Mouse (Mus musculus) adrenal gland, adult 8-10 months (tissue): ENCODE measurements around the gene Rex1bd. TPM values are rescaled to one million over a fixed set of nuclear protein-coding genes. Genes with fewer than 3 reads are reported as not detected.

ENCODE experiments used
- DNase-seq: peaks from one replicate; pipeline ENCODE4 v3.0.0; 2022
- total RNA-seq, 4 experiments: library from RNA; stranded (reverse); gene quantifications; 2 replicates each; pipeline ENCODE4 v1.2.4; 2022

Rex1bd gene
- total RNA-seq, 4 experiments from 2014 or later: 126 to 165 (median 148) TPM

- DNase-seq: no peak
These were observed 4.6 kb downstream of the Rex1bd start for GRCm38 (mm10) chr8:70501820-70502529.

DNA sequence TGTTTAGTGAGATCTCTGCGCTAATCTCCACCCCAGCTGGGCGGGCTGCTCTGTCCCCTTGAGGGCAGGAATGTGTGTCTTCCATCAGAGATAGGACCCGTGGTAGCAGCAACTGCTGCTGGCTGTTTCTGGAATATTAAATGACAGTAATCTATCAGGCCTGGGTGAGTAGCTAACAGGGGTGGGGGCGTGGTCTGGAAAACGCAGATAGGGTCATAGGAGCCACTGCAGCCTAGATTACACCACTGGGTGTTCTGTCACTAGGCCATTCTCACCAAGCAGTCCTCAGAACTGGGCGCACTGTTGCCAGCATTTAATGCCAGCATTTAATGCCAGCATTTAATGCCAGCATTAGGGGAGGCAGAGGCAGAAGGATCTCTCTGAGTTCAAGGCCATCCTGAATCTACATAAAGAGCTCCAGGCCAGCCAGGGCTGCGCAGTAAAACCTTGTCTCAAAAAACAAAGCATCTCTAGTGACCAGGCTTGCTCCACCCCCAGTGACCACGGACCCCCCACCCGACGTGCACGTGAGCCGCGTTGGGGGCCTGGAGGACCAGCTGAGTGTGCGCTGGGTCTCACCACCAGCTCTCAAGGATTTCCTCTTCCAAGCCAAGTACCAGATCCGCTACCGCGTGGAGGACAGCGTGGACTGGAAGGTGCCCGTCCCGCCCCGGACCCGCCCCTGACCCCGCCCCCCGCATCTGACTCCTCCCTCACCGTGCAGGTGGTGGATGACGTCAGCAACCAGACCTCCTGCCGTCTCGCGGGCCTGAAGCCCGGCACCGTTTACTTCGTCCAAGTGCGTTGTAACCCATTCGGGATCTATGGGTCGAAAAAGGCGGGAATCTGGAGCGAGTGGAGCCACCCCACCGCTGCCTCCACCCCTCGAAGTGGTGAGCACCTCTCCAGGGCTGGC, 5.9 kb downstream of the Rex1bd start:
- DNase-seq: no peak

GRCm38 (mm10) chr8:70495771-70496062, 10.8 kb downstream of the Rex1bd start:
- no peak for DNase-seq

GRCm38 (mm10) chr8:70495001-70495770, 11.4 kb downstream of the Rex1bd start:
- no peak for DNase-seq

DNA sequence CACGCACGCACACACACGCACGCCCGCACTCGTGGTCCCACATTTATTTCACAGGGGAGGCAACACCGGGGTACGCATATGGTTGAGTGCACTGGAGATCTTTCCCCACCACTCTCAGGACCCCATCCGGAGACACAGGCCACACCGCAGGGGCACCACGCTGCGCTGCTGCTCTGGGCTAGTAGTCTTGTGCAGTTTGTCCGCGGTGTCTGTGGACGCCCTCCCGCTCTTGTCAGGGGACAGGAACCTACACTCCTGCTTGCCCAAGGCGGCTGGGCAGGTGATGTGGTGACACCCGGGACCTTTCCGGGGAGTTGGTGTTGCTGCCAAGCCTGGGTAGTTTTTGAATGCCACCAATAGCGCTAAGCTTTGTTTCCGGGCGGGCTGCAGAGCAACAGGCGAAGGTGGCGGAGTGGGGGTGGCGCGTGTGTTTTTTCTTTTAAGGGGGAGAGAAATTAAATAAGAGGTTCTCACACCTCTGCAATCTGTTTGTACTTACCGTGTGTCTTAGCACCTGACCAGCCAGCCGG, 12.1 kb downstream of the Rex1bd start:
- DNase-seq: no peak

GRCm38 (mm10) chr8:70493692-70494415, 12.7 kb downstream of the Rex1bd start:
- DNase-seq: no peak

DNA sequence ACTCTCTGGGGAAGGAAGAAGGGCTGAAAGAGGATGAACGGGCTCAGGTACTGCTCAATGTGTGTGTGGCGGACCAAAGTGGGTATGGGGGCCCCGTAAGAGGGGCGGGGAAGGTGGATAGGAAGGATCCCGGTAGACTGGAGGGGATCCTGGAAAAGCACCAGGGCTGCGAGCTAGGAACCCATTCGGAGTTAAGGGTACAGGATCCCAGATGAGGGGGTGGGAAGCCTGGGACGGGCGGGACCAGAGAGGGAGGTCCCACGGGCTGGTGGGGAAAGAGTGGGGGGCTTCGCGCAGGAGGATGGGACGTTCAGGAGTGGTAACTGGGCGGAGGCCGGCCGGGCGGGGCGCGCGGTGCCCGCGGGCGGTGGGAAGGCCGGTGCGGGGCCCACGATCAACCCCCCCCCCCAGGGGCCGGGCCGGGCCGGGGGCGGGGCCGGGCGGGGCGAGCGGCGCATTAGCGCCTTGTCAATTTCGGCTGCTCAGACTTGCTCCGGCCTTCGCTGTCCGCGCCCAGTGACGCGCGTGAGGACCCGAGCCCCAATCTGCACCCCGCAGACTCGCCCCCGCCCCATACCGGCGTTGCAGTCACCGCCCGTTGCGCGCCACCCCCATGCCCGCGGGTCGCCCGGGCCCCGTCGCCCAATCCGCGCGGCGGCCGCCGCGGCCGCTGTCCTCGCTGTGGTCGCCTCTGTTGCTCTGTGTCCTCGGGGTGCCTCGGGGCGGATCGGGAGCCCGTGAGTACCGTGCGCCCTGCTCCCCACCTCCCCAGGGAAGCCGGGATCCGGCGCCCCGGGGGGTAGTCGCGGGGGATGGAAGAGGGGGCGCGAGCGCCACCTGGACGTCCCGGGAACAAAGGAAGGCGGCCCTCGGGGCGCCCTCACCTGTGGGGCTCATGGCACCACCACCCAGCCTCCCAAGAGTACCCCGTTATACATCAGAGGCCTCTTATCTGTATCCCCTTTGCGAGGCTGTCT, 13.6 kb downstream of the Rex1bd start, which contains the start of gene Crlf1:
Crlf1 (plus strand) TSS at position 495 of the 977 bp plus-strand sequence.
- DNase-seq: no peak

DNA sequence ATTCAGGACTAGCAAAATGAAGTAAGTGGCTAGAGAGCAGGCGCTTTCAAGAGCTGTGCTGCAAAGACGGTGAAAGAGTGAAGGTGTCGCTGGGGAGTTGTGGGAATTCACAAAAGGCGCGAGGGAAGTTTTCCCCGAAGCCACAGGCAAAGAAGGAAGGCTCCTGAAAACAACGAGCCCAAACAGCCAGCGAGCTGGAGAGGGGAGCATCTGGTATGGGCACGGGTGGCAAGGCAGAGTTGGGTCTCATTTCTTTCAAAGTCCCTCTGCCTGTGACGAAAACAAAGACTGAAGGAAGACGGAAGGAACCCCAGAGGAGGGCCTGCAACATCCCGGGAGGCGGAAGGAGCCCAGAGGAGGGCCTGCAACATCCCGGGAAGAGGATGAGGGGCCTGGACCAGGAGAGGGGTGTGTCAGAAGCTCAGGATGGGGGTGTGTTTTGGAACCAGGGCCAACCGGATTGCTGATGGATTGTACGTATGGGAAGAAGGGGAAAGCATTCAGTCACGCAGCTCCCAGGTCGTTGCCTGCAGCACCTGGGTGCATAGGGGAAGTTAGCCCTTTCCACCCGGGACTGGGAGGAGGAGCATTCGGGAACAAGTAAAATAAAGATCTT, 15.6 kb downstream of the Rex1bd start:
- DNase-seq: no peak

DNA sequence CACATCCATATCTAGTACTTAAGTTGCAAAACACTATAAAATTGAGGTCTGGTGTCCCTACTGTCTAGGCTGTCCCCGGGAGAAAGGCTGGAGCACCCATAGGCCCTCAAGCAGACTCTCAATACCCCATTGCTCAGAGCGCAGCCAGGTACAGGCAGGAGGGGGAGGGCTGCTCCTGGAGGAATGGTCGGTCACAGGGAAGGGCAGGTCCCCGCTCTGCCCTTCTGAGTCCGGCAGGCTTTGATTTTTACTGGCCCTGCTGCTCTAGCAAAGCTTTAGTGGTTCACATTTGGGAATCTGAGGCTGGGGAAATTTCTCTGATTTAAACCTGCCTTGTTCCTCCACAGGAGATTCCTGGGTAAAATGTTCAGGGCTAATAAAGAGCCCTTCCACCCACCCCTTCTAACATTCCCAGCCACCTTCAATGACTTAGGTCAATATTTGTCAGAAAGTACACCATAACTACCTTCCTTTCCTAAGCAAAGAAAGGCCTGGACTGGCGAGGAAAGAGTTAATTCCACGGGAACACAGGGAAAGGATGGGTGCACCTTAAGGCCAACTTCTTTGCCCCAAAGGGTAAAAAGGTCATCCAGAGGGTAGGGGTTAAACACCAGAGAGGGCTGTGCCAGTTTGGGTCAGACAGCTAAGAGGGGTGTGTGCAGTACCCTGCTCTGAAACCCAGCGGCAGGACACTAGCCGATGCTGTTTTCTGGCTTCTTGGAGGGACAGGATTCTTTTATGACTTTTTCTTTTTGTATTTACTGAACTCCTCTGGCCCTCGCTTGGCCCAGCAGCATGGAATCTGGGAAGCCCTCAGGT, 16.3 kb downstream of the Rex1bd start:
- no peak for DNase-seq

DNA sequence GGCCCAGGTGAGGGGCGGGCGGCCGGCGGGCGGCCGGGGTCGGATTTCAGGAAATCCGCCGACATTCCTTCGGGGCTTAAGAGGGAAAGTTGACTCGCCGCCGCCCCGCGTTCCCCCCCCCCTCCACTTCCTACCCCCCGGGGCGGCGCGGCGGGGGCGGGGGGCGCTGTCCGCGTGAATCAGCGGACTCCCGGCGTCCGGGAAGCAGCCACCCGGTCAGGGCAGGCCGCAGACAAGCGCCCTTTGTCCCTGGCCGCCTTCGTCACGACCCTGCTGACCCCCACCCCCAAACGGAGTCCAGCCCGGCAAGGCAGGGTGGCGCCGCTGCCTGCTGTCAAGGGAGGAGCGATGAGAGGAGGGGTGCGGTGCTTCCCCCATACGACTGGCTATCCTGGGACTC, 17.0 kb downstream of the Rex1bd start:
- DNase-seq: no peak

GRCm38 (mm10) chr8:70488931-70489470, 17.6 kb downstream of the Rex1bd start:
- no peak for DNase-seq

GRCm38 (mm10) chr8:70487993-70488796, 18.4 kb downstream of the Rex1bd start:
- DNase-seq: no peak

- no peak for DNase-seq
These were observed 19.5 kb downstream of the Rex1bd start, which contains the start of gene Tmem59l for GRCm38 (mm10) chr8:70486941-70487520. TSS of gene Tmem59l (minus strand) at chr8:70487358.

- no peak for DNase-seq
These were observed 20.3 kb downstream of the Rex1bd start for GRCm38 (mm10) chr8:70486191-70486681.

DNA sequence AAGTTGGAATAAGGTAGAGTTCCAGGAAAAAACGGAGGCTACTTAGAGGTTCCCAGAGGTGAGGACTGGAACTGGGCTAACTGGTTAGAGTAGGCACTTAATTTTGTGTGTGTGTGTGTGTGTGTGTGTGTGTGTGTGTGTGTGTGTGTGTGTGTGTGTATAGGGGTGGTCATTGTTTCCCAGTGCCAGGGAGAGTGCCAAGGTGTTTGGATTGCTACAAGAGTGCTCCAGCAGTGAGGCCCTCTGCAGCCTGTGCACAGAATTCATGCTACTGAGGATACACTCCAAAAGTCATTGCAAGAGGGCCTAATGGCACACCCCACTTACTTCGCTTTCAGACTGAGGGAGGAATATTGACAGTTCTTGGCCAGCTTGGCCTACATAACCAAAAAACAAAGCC, 23.6 kb downstream of the Rex1bd start:
- DNase-seq: no peak

DNA sequence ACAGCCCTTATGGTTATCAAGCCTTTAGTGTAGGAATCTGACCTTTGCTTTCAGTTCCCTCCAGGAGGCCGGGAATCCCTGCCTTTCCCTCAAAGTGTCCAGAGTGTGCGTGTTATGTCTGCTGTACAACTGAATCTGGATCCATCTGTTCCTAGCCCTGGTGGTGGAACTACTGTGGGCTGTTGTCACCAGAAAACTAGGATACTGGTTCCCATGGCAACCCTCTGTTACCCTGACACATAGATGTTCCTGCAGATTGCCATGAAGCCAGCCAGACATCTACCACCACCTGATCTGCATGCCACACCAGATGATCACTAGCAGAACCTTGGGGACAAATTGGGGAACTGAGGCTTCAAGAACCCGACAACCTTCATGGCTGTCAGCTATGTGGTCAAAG, 24.6 kb downstream of the Rex1bd start:
- no peak for DNase-seq

DNA sequence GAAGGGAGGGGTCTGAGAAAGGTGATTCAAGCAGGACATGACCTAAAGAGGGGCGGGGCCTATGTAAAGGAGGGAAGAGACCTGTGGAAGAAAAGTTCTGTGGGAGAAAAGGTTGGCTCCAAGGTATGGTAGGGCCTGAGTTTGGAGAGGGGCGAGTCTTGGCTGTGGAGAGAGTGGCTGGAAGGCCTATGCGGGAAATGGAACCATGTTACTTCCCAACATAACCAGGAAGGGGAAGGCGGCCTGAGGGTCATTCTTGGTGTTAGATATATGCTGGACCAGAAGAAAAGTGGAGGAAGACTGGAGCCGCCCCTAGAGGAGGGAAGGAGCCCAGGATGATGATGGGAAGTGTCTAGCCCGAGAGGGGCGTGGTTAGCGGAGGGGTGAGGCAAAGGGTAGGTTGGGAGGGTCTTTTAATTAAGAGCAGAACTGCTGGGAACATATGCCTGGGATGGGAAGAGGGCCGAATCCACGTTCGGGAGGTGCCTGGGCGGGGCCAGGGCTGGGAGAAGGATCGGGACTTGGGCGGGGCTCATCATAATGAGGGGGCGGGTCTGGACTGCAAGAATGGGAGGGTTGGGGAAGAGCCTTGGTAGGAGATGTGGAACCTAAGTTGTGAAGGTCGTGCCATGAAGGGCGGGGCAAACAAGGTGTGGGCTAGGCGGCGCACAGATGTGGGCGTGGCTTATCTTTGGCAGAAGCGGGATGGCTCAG, 29.1 kb downstream of the Rex1bd start:
- DNase-seq: no peak
